Mouse (Mus musculus) brain, embryonic 14.5 days (tissue): ENCODE results near the gene Gnmt.

ENCODE experiments used
- CTCF ChIP-seq: fragments of 200-500 bp; IDR thresholded peaks from 2 replicates; pipeline ENCODE4 v1.5.1; 2012; ENCODE audit warnings: inconsistent platforms, mild to moderate bottlenecking, moderate library complexity, borderline replicate concordance; ENCODE audit not compliant: insufficient read depth, insufficient read length; ENCODE audit errors: extremely low read depth
- POLR2A ChIP-seq: fragments of 200-500 bp; IDR thresholded peaks from 2 replicates; pipeline ENCODE4 v1.6.1; 2012; ENCODE audit warnings: mild to moderate bottlenecking, inconsistent platforms, borderline replicate concordance; ENCODE audit not compliant: poor library complexity, insufficient read depth, insufficient read length, severe bottlenecking; ENCODE audit errors: extremely low read depth

DNA sequence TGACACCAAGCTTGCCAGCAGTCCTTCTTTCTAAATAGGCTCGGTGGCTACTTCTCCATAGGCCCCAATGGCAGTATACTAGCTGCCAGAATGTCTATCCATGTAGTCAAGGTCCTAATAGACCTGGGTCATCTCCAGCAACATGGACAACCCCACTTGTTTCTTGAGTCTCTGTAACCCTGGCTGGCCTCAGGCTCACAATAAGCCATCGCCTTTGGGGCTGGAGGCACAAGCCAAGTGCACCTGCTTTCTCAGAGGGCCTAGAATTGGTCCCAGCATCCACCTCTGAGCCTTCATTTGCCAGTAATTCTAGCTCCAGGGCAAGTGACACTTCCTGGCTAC lies 45.1 kb upstream of the Gnmt start:
- no peak for TF ChIP-seq CTCF
- no peak for TF ChIP-seq POLR2A
